Mouse (Mus musculus) layer of hippocampus, adult 18-20 months (tissue): ENCODE measurements around the gene Olfr1260. TPM values are rescaled to one million over a fixed set of nuclear protein-coding genes. Genes with fewer than 3 reads are reported as not detected.

Source experiments
- DNase-seq, 2 experiments: peaks; one replicate each; pipeline ENCODE4 v3.0.0; 2022; ENCODE audit warnings: low spot score in 2 of 2
- long read RNA-seq: library from polyadenylated mRNA; stranded (forward); transcript quantifications from one replicate; pipeline ENCODE4 v2.0.0, GENCODE M21; 2021
- total RNA-seq, 2 experiments: library from RNA; stranded (reverse); gene quantifications; 2 replicates each; pipeline ENCODE4 v1.2.3; 2021

The Olfr1260 gene
- not detected for total RNA-seq
- long read RNA-seq: 0 reads

DNA sequence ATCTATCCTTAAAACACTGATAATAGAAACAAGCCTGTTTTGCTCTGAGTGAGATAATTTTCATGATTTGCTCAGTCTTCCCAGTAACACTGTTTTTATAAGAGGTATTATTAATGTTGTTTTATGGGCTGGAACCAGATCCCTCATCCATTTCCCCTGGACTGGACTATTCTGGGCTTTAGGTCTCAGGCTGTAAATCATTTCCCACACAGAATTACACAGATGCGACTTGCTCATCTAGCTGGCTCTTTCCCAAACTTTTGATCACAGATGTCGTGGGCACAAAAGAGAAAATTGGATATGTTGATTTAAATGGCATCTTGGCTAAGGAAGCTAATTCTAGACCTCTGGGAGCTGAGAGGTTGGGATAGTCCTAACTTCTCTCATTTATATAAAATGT, at the start of gene Olfr1260:
Olfr1260 (plus strand) TSS at position 157 of the 400 bp plus-strand sequence.
- DNase-seq: peak; percentile 20 to 54

- no peak for DNase-seq
These were observed 47.1 kb upstream of the Olfr1260 start, which contains the start of gene Olfr1258 for GRCm38 (mm10) chr2:89927009-89927408. Gene Olfr1258, plus strand, starts transcription at chr2:89927309.

DNA sequence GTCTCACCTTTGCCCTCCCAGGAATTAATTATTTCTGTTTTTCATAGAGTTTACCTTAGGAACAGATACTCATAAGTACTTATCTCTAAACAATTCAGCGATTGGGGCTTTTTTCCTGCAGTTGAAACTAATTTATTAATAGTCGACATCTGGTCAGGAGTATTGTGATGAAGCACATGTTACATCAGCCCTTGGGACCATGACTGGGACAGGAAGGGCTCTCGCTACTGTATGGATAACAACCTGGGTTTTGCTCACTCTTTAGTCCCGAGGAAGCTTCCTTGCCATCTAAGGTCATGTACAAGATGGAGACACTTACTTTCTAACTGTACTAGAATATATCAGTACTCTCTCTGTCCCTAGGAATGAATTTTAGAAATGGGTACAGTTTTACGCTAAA, 25.6 kb upstream of the Olfr1260 start, which contains the start of gene Olfr1259:
Olfr1259 (minus strand) TSS at position 101 of the 400 bp plus-strand sequence.
- no peak for DNase-seq

DNA sequence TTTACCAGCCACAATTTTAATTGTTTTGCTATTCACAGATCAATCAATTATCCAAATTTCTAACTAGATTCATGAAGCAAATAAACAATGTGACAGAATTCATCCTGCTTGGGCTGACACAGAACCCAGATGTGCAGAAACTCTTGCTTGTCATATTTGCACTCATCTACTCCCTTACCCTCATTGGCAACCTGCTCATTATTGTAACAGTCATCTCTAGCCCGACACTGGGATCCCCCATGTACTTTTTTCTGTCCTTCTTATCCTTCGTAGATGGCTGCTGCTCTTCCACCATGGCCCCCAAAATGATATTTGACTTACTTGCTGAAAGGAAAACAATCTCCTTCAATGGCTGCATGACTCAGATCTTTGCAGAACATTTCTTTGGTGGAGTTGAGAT, 3.6 kb downstream of the Olfr1260 start:
- no peak for DNase-seq

GRCm38 (mm10) chr2:89990921-89991320, 16.8 kb downstream of the Olfr1260 start, which contains the start of gene Olfr1261:
Gene Olfr1261, plus strand, starts transcription at chr2:89991221.
- no peak for DNase-seq

- DNase-seq: no peak
These were observed 25.7 kb downstream of the Olfr1260 start, which contains the start of gene Olfr1262 for GRCm38 (mm10) chr2:89999845-90000244. Gene Olfr1262, plus strand, starts transcription at chr2:90000145.

- no peak for DNase-seq
These were observed 37.7 kb downstream of the Olfr1260 start, which contains the start of gene Olfr1263 for GRCm38 (mm10) chr2:90011831-90012230. Gene Olfr1263, plus strand, starts transcription at chr2:90012131.

GRCm38 (mm10) chr2:90025477-90025876, 51.3 kb downstream of the Olfr1260 start, which contains the start of gene Olfr1264:
Gene Olfr1264, minus strand, starts transcription at chr2:90025577.
- DNase-seq: no peak

Other genes starting within 250 kb of the Olfr1260 start
- not detected for gene Olfr1252, start 249.3 kb upstream of the Olfr1260 start, total RNA-seq
- gene Olfr1253, start 217.2 kb upstream of the Olfr1260 start, total RNA-seq: not detected
- not detected for gene Olfr1254, start 180.7 kb upstream of the Olfr1260 start, total RNA-seq
- gene Olfr1255, start 162.3 kb upstream of the Olfr1260 start, total RNA-seq: not detected
- gene Olfr1256, start 132.8 kb upstream of the Olfr1260 start, total RNA-seq: not detected
- gene Olfr48, start 126.1 kb upstream of the Olfr1260 start, total RNA-seq: not detected
- not detected for gene Olfr1257, start 95.9 kb upstream of the Olfr1260 start, total RNA-seq
- gene Olfr1258, start 47.0 kb upstream of the Olfr1260 start, total RNA-seq: not detected
- gene Olfr1259, start 25.7 kb upstream of the Olfr1260 start, total RNA-seq: not detected
- not detected for gene Olfr1261, start 16.9 kb downstream of the Olfr1260 start, total RNA-seq
- gene Olfr1262, start 25.8 kb downstream of the Olfr1260 start, total RNA-seq: not detected
- not detected for gene Olfr1263, start 37.8 kb downstream of the Olfr1260 start, total RNA-seq
- gene Olfr1264, start 51.2 kb downstream of the Olfr1260 start, total RNA-seq: not detected
- not detected for gene Olfr1265, start 61.0 kb downstream of the Olfr1260 start, total RNA-seq
- not detected for gene Olfr140, start 89.3 kb downstream of the Olfr1260 start, total RNA-seq
- not detected for gene Olfr1269, start 147.1 kb downstream of the Olfr1260 start, total RNA-seq
- gene Olfr32, start 168.0 kb downstream of the Olfr1260 start, total RNA-seq: not detected
- gene Olfr1270, start 178.8 kb downstream of the Olfr1260 start, total RNA-seq: not detected